Mouse (Mus musculus) neural tube, embryonic 10.5 days (tissue): Measurements from ENCODE around the gene Setd5.
A peak's percentile ranks its signal among the peaks of the same experiment; 100 is the strongest.

ENCODE experiments used
- DNase-seq: peaks from one replicate; pipeline ENCODE4 v3.0.0-alpha.2; 2017; ENCODE audit warnings: low spot score; ENCODE audit errors: extremely low spot score

Setd5 gene

DNA sequence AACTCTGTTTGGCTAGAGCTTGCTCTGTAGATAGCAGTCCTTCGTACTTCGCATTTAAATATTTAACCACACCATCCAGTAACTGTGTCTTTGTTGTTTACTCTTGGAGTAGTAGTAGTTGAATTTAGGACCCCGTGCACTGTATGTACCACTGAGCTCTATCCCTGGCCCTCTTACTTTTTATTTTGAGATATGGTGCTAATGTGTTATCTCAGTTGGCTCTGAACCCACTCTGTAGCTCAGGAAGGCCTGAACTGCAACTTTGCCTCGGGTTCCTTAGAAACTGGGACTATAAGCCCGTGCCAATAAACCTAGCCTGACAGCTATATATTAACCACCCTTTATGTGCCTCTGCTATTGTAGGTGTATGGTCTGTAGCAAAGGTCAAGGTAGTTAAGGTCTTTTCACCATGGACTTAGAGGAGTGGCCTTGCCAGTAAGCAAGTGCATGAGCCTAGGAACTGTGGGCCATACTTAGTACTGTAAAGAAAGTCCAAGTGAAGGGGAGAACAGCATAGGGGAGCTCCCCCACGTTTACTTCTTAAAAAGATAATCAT is 22.5 kb upstream of the Setd5 start:
- no peak for DNase-seq

DNA sequence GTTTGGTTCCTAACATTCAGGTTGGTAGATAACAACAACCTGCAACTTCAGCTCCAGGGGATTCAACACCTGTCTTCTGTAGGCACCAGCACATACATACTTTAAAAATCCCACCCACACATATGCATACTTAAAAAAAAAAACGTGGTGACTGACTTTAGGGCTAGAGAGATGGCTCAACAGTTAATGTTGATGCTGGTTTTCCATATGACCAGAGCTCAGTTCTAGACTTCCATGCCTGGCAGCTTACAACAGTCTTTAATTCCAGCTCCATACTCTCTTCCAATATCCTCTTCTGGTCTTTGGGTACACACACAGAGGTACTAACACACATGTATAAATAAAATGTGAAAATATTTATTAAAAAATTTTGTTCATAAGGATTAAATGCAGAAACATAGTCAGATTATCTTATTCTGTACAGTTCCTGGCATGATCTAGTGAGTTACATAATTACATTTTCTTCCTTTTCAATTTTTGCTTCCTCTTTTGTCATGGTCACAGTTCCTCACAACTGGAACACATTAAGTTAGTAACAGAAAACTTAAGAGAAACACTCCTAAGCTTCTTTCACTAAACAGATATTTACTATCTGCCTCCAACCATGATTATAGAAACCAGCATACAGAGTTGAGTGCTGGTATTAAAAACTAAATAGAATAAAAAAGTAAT is 16.1 kb upstream of the Setd5 start:
- DNase-seq: no peak

DNA sequence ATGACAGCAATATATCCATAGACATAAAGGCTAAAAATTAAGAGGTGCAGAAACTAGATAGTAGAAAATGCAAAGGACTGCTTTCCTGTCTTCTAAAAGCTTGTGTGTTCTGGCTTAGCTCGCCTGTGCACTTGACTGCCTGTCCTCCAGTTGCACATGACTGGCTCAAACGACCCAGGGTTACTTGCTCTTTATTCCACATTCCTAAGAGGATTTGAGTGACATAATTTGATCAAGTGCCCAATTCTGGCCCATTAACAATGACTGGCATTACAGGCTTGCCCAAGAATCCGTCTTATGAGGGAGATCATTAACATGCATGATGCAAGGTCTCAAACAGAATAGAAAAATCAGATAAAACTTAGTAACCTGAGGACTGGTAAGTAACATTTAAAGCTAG is 14.9 kb upstream of the Setd5 start:
- DNase-seq: no peak

DNA sequence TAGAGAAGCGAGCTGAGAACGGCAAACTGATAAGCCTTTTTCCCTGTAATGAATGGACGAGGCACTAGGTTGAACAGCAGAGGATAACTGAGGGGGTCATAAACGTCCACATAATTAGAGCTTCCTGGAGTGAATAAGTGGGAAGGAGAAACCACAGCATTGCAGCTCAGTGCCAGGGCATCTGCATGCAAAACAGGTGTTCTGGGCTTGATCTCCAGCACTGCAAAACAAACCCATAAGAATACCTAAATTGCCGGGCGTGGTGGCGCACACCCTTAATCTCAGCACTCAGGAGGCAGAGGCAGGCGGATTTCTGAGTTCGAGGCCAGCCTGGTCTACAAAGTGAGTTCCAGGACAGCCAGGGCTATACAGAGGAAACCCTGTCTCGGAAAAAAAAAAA is 13.8 kb upstream of the Setd5 start:
- no peak for DNase-seq

DNA sequence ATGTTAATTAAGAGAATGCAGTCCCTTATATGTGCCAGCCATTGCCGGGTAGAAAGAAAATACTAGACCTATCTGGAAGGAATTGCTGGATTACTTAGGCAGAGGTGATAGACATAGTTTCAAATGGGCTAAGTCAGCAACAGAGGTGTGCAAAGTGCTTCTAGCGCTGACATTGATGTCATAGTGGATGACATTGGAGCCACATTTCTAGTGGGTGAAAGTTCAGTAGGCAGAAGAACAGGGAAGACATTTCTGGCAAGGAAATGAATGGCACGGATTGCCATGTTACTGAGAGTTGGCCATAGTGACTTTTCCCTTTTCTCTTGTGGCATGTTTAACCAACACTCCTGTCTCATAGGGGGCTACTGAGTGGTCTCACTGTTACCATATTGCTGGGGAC is 12.0 kb upstream of the Setd5 start:
- DNase-seq: no peak

DNA sequence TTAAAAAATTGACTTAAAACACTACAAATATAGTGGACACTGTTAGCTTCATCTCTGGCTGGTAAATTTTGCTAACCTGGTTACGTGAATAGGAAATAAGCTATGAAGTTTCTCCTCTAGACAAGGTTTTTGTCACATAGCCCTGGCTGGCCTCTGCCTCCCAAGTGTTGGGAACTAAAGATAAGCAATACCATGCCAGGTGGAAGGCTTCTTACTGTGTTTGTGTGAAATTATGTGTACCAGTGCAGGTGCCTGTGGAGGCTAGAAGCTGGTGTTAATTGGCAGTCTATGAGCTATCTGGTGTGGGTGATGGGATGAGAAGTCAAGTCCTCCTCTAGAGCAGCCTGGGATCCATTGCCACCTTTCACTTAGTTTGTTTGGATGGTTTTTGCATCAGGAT is 8.0 kb upstream of the Setd5 start:
- DNase-seq: no peak

DNA sequence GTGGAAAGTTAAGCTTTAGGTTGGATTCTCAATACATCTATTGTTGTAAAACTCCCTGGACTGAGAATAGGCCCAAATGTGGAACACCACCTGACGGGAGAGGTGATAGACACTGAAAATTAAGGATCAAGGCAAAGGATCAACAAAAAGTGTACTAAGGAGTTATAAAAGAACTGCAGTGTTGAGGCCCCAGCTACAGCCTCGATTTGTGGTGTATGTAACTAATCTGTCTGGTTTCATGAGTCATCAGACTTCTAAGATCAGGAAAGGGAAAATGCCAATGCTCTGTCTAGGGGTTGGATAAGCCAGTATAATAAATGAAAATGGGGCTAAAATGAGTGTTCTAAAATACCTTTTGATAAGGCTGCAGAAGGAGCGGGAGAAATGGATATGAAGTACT is 1.9 kb upstream of the Setd5 start:
- no peak for DNase-seq

DNA sequence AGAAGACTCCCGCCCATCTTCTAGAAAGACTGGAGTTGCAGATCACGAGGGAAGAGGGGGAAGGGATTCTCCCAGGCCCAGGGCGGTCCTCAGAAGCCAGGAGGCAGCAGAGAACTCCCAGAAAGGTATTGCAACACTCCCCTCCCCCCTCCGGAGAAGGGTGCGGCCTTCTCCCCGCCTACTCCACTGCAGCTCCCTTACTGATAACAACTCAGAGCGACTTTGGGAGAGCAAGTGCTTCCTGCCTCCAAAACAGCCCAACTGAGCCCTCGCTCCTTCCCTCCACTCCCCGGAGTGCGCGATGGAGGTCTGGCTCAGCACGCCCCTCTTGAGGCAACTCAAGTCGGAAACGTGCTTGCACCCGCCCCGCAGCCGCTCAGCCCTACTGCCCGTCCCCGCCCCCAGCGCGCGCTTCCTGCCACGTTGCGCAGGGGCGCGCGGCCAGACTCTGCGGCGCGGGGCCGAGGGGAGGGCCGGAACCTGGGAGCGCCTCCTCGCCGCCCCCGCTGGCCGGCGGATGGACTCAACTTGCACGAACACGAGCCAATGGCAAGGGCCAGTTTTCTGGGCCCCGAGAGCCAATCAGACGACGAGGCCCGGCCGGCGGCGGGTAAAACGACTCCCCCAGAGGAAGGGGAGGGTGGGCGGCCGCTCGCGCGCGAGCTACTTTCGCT is 1.0 kb upstream of the Setd5 start:
- no peak for DNase-seq

DNA sequence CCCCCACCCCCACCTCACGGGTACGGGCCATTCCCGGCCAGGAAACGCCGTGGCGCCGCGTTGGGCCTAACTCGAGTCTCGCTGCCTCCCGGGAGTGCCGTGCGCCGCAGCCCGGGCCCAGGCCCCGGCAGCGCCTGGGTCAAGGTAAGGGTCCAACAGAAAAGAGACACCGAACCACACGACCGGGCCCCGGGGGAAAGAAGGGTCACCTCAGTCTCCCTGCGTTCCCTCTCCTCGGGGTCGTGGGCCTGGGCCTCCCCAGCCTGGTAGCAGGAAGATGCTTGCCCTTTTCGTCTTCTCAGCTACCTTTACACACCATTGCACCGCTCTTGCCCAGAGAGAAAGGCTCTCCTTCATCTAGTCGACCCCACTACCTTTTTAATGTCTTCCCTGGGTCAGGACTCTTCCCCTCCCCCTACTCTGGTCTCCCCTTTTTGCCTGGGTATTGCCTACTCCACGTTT is 435 bp downstream of the Setd5 start:
- DNase-seq: no peak

DNA sequence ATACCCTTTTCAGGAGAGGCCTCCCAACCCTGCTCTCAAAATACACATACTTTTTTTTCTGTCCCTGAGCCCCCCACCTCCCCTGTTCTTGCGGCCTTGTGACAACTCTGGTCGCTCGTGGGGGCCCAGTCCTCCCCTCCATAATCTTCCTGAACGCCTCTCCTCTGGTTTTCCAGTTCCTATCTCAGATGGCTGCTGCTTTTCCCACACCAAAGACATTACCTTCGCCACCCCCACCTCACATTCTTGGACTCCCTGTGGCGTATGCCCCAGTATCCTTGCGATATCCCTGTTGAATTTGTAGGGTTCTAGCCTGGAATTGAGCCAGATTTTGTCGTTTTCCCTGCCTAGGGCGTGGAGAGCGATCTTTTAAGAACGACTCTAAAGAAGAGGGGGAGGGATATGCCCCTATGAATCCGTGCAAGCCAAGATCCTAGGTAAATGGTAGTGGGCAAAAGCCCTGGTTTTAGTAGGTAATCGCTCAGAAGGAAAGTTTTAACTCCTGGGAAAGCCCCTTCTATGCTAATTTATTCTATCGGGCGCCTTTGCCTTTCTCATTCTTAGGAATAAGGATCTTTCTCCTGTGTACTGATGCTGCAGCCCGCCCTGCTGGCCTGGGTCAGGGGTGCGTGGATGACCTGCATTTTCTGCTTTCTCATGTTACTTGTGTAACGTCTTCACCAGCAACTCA is 1.0 kb downstream of the Setd5 start:
- DNase-seq: peak; percentile 55

DNA sequence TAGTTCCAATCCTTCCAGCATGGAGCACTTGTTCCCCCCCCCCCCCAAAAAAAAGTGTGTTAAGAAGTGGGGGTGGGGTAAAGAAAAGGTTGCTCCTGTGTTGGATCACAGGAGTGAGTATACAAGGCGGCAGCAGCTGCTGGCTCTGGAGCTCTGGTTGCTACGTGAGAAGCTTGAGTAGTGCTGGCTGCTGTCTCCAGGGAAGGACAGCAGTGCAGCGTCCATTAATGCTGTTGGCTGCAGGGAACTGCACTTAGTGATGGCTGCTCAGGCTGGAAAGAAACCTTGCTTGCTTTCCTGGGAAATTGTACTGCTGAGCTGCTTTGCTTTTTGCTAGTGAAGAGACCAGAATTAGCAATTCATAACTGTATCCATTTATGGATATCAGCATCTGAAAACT is 2.3 kb downstream of the Setd5 start:
- peak; percentile 39 for DNase-seq

DNA sequence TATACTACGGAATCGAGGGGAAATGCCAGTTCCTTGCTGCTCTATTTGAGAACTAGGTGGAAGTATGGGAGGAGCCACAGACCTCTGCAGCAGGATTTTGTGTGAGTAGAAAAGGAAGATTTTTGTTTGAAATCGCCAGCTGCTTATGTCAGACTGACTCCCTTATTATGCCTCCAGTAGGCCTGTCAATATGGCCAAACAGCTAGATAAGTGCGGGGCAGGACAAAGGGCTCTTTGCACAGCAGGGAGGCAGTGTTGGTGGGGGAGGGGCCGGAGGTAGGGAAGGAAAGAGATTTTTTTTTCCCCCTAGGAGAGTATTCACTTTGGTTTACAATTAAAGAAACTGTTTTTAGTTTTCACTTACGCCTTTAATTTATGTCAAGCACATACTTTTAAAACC is 5.1 kb downstream of the Setd5 start:
- peak; percentile 42 for DNase-seq

DNA sequence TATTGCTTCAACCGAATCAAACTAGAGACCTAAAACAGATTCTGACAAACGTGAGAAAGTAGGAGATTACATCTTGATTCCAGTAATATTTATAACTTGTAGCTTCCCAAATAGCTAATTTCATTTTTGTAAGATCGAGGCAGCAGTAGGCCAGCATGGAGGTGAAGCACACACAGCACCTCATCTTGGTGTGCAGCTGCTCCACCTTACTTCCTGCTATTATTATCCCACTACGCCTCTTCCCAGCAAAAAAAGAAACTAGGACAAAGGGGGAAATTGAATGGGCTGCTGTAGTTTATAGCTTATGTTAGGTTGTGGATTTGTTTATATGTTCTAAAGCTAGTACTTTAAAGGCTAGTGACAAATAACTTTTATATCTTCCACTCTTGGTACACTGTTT is 7.4 kb downstream of the Setd5 start:
- DNase-seq: no peak

DNA sequence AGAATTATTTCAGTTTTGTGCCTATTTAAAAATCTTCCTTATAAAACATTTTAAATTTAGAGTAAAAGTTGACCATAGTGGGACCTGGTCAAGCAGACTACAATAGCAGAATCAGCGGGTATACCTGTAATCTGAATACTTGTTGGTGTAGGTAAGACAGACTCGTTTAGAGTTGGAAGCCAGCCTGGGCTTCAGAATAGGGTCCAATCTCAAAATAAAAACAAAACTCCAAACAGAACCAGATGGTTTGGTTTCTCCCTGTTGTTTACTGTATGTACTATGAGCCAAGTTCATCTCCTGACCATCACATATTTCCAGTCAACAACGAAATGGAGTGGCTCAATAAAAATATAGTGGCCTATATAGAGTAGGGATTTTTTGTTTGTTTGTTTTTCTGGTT is 16.0 kb downstream of the Setd5 start:
- no peak for DNase-seq

DNA sequence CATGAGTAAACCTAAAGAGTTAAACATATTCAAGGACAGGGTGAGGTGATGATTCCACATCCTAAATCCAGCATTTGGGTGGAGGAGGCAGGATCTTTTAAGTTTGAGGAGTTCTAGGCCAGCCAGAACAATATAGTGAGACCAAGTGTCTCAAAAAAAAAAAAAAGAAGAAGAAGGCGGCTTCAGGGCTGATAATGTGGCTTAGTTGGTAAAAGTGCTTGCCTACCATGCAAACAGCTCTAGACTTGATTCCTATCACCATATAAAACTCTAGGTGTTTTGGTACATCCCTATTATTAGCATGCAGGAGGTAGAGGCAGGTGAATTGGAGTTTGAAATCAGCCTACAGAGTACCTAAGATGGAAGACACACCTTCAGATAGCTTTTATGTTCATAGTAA is 18.4 kb downstream of the Setd5 start:
- DNase-seq: no peak

DNA sequence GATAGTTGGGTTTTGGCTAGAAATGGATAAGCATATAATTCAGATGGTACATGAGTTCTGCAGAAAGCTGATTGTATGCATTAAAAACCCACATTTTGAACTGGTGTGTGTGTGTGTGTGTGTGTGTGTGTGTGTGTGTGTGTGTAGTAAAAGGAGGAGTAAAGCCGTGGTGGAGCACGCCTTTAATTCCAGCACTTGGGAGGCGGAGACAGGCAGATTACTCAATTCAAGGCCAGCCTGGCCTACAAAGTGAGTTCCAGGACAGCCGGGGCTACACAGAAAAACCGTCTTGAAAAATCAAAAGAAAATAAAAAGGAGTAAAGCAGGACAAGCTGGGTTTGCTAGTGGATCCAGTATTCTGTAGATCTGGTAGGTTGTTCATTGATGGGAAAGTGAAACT is 20.5 kb downstream of the Setd5 start:
- no peak for DNase-seq

DNA sequence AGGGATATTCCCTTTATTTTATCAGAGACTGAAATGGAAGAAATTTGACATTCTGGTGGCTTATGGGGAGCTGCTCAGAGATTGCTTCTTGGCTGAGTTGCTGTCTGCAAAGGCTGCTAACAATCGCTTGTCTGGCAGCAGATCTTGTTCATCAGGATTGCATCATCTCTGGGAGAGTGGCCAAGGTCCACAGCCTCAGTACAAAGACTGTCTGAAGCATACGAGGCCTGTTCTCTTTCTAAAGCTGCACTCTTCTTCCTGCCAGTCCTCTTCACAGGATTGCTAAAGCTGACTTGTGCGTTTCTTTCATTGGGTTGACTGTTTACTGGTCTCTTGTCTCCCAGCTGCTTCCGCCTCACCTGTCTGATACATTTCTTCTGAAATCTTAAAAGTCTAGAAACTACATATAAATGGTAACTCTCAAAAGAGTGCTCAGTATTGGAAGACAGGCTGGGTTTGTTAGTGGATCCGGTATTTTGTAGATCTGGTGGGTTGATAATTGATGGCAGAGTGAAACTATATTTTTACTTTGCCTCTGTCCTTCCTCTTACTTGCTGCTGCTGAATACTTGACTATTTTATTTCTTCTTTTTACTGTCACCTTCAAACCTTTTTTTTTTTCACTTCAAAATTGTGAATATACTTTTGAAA is 22.6 kb downstream of the Setd5 start:
- no peak for DNase-seq

DNA sequence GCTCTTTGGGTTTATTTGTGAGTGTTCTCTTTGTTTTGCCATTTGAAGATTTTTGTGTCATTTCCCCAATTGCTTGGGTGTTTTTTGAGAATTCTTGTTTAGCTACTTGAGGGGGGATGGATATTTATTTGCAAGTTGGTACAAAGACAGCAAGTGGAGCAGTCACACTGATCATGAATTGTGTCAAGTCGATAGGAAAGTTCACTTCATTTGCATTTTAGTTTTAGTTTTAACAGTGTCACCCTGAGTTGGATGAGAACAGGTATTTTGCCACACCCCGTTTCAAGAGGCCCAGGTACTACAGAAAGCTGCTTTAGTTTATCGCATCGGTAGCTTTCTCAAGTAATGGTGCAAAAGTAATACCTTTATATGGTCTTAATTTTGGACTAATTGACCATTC is 25.4 kb downstream of the Setd5 start:
- DNase-seq: no peak

DNA sequence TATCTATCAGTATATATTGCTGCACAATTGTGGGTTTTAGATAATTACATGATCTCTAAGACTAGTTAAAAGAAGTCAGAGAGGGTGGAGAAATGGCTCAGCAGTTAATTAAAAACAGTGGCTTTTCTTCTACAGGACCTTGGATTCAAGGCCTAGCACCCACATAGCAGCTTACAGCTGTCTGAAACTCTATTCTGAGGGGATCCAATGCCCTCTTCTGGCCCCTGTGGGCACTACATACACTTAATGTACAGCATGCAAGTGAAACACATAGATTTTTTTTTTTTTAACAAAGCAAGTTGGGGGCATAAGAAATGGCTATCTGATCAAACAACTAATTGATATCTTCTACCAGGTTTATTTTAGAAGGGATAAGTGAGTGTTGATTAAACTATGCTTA is 26.6 kb downstream of the Setd5 start:
- DNase-seq: peak; percentile 39

DNA sequence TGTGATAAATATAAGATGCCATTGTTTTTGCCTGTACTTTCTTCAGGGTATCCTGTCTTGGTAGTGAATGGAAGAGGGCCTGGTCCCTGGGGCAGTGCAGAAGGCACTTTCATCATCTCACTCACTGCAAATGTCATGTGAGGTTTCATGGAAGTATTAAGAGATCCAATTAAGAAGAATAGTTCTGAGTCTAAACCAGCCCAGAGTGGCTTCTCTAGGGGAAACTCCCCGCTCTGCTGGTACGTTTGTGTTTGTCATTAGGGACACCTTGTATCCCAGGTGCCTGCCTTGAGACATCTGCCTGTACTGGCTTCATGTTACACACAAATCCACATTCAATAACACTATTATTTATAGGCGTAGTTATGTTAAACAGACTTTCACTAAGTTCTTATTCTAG is 32.2 kb downstream of the Setd5 start:
- no peak for DNase-seq

DNA sequence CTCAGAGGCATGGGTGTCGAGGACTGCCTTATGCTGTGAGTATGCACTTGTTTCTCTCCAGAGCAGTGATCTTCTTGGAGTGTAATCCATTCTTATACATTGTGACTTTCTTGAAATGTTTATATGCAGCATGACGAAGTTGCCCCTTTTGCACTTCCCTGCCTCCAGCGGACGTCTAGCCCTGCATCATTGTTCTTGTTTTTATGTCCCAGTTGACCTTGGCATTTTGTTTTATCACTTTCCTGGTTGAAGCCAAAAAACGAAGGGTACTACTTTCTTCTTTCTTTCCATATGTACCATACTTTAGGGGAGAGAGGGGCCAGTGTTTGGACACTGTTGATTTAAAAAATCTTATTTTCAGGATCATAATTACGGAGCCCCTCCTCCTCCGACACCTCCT is 32.8 kb downstream of the Setd5 start:
- no peak for DNase-seq

DNA sequence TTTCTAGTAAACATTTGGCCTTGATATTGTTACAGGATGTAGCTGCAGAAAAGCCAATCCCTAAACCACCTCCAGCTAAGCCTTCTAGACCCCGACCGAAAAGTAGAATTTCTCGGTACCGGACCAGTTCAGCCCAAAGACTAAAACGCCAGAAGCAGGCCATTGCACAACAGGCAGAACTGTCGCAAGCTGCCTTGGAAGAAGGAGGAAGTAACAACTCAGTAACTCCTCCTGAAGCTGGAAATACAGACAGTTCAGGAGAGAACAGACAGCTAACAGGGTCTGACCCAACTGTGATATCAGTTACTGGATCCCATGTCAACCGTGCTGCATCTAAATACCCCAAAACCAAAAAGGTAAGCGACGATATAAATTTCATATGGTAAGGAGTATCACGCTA is 43.6 kb downstream of the Setd5 start:
- DNase-seq: no peak
